Mouse (Mus musculus): ENCODE measurements at regions not wholly inside any gene's neighbourhood (a gene's known extent, or its start where the extent isn't known, plus 50 kb on each side); places are given as distances from the start of the nearest gene placed in this dataset.

GRCm38 (mm10) chr16:77989791-77990325 is 311.4 kb upstream of the Cxadr start:
- Histone ChIP-seq H3K4me3 (no peak overlapping the region), H3K9me3 (no peaks in the 10 kb centered on the region), H3K4me2 (no peak overlapping the region), H3K27ac (no peak overlapping the region), H3K4me1 (no peaks in the 10 kb centered on the region), H3K9ac (no peak overlapping the region), H3K27me3 (no peaks in the 10 kb centered on the region), H3K36me3 (no peaks in the 10 kb centered on the region)
- ATAC-seq (ENCODE audit: borderline replicate concordance, extremely low read depth, low FRiP score, low TSS enrichment), result no peak
- 85% methylated on average over 4 of the region's 4 CpGs for WGBS

GRCm38 (mm10) chr16:77989139-77989538 is 312.1 kb upstream of the Cxadr start:
- Histone ChIP-seq H3K4me3 (no peak overlapping the region), H3K9ac (no peak overlapping the region), H3K36me3 (no peaks in the 10 kb centered on the region), H3K9me3 (no peaks in the 10 kb centered on the region), H3K27me3 (no peaks in the 10 kb centered on the region), H3K27ac (no peak overlapping the region), H3K4me2 (no peak overlapping the region), H3K4me1 (no peaks in the 10 kb centered on the region)
- WGBS, result 95% methylated on average over 5 of the region's 5 CpGs
- no peak for ATAC-seq (ENCODE audit: borderline replicate concordance, extremely low read depth, low FRiP score, low TSS enrichment)

- Histone ChIP-seq H3K4me2 (no peak overlapping the region), H3K9ac (no peak overlapping the region), H3K27me3 (no peaks in the 10 kb centered on the region), H3K36me3 (no peaks in the 10 kb centered on the region), H3K4me3 (no peak overlapping the region), H3K9me3 (no peaks in the 10 kb centered on the region), H3K4me1 (no peaks in the 10 kb centered on the region), H3K27ac (no peak overlapping the region)
- 78% methylated on average over 10 of the region's 10 CpGs for WGBS
- no peak for ATAC-seq (ENCODE audit: borderline replicate concordance, extremely low read depth, low FRiP score, low TSS enrichment)
Observed at GRCm38 (mm10) chr16:77986884-77987529, 314.3 kb upstream of the Cxadr start.

- no peak overlapping the region for H3K4me2 ChIP-seq
- H3K36me3 ChIP-seq, result no peaks in the 10 kb centered on the region
- no peaks in the 10 kb centered on the region for H3K27me3 ChIP-seq
- 56% methylated on average over 1 of the region's 1 CpGs for WGBS
- no peak overlapping the region for H3K9ac ChIP-seq
- H3K4me1 ChIP-seq, result no peaks in the 10 kb centered on the region
- no peak overlapping the region for H3K4me3 ChIP-seq
- ATAC-seq (ENCODE audit: borderline replicate concordance, extremely low read depth, low FRiP score, low TSS enrichment), result no peak
- H3K9me3 ChIP-seq, result no peaks in the 10 kb centered on the region
- H3K27ac ChIP-seq, result no peak overlapping the region
Observed at GRCm38 (mm10) chr16:77948785-77949184, 346.9 kb upstream of the Gm11146 start.

GRCm38 (mm10) chr16:77945442-77945841 is 343.5 kb upstream of the Gm11146 start:
- ATAC-seq (ENCODE audit: borderline replicate concordance, extremely low read depth, low FRiP score, low TSS enrichment), result no peak
- 38% methylated on average over 2 of the region's 2 CpGs for WGBS
- H3K27me3 ChIP-seq, result no peaks in the 10 kb centered on the region
- H3K4me2 ChIP-seq, result no peak overlapping the region
- H3K27ac ChIP-seq, result no peak overlapping the region
- no peaks in the 10 kb centered on the region for H3K9me3 ChIP-seq
- H3K9ac ChIP-seq, result no peak overlapping the region
- no peaks in the 10 kb centered on the region for H3K4me1 ChIP-seq
- no peaks in the 10 kb centered on the region for H3K36me3 ChIP-seq
- H3K4me3 ChIP-seq, result no peak overlapping the region

- ATAC-seq (ENCODE audit: borderline replicate concordance, extremely low read depth, low FRiP score, low TSS enrichment), result no peak
- Histone ChIP-seq H3K9ac (no peak overlapping the region), H3K4me1 (no peaks in the 10 kb centered on the region), H3K27ac (no peak overlapping the region), H3K27me3 (no peaks in the 10 kb centered on the region), H3K4me2 (no peak overlapping the region), H3K4me3 (no peak overlapping the region), H3K9me3 (no peaks in the 10 kb centered on the region), H3K36me3 (no peaks in the 10 kb centered on the region)
- WGBS, result 72% methylated on average over 9 of the region's 9 CpGs
Observed at GRCm38 (mm10) chr16:77931025-77931723, 329.3 kb upstream of the Gm11146 start.

GRCm38 (mm10) chr16:77914160-77915070 is 312.5 kb upstream of the Gm11146 start:
- Histone ChIP-seq H3K4me2 (no peak overlapping the region), H3K36me3 (no peaks in the 10 kb centered on the region), H3K9ac (no peak overlapping the region), H3K9me3 (no peaks in the 10 kb centered on the region), H3K27me3 (no peaks in the 10 kb centered on the region), H3K4me3 (no peak overlapping the region), H3K27ac (no peak overlapping the region), H3K4me1 (no peaks in the 10 kb centered on the region)
- ATAC-seq (ENCODE audit: borderline replicate concordance, extremely low read depth, low FRiP score, low TSS enrichment), result no peak
- 58% methylated on average over 6 of the region's 6 CpGs for WGBS

GRCm38 (mm10) chr16:77894247-77894646 is 292.4 kb upstream of the Gm11146 start:
- Histone ChIP-seq H3K27ac (no peak overlapping the region), H3K27me3 (no peaks in the 10 kb centered on the region), H3K4me3 (no peak overlapping the region), H3K9ac (no peak overlapping the region), H3K36me3 (no peaks in the 10 kb centered on the region), H3K4me1 (no peaks in the 10 kb centered on the region), H3K4me2 (no peak overlapping the region), H3K9me3 (no peaks in the 10 kb centered on the region)
- no peak for ATAC-seq (ENCODE audit: borderline replicate concordance, extremely low read depth, low FRiP score, low TSS enrichment)
- 43% methylated on average over 2 of the region's 2 CpGs for WGBS

GRCm38 (mm10) chr16:77893690-77894089 is 291.8 kb upstream of the Gm11146 start:
- H3K9ac ChIP-seq, result no peak overlapping the region
- no peak for ATAC-seq (ENCODE audit: borderline replicate concordance, extremely low read depth, low FRiP score, low TSS enrichment)
- H3K27me3 ChIP-seq, result no peaks in the 10 kb centered on the region
- H3K27ac ChIP-seq, result no peak overlapping the region
- H3K36me3 ChIP-seq, result no peaks in the 10 kb centered on the region
- H3K4me1 ChIP-seq, result no peaks in the 10 kb centered on the region
- no peaks in the 10 kb centered on the region for H3K9me3 ChIP-seq
- H3K4me3 ChIP-seq, result no peak overlapping the region
- no peak overlapping the region for H3K4me2 ChIP-seq
- 69% methylated on average over 2 of the region's 2 CpGs for WGBS

GRCm38 (mm10) chr16:77892731-77893130 is 290.8 kb upstream of the Gm11146 start:
- no peak for ATAC-seq (ENCODE audit: borderline replicate concordance, extremely low read depth, low FRiP score, low TSS enrichment)
- no peak overlapping the region for H3K4me2 ChIP-seq
- no peak overlapping the region for H3K4me3 ChIP-seq
- no peak overlapping the region for H3K9ac ChIP-seq
- no peak overlapping the region for H3K27ac ChIP-seq
- no peaks in the 10 kb centered on the region for H3K27me3 ChIP-seq
- 87% methylated on average over 2 of the region's 2 CpGs for WGBS
- H3K4me1 ChIP-seq, result no peaks in the 10 kb centered on the region
- no peaks in the 10 kb centered on the region for H3K36me3 ChIP-seq
- no peaks in the 10 kb centered on the region for H3K9me3 ChIP-seq

GRCm38 (mm10) chr16:77889348-77889747 is 287.5 kb upstream of the Gm11146 start:
- H3K4me3 ChIP-seq, result no peak overlapping the region
- no peaks in the 10 kb centered on the region for H3K36me3 ChIP-seq
- no peak overlapping the region for H3K27ac ChIP-seq
- ATAC-seq (ENCODE audit: borderline replicate concordance, extremely low read depth, low FRiP score, low TSS enrichment), result no peak
- H3K27me3 ChIP-seq, result no peaks in the 10 kb centered on the region
- no peaks in the 10 kb centered on the region for H3K4me1 ChIP-seq
- H3K4me2 ChIP-seq, result no peak overlapping the region
- WGBS, result 87% methylated on average over 11 of the region's 11 CpGs
- H3K9me3 ChIP-seq, result no peaks in the 10 kb centered on the region
- H3K9ac ChIP-seq, result no peak overlapping the region
